Mouse (Mus musculus) activated CD4-positive, CD25-positive, alpha-beta regulatory T cell, adult 4 months (primary cell): ENCODE results near the gene Tgfbi. TPM values are rescaled to one million over a fixed set of nuclear protein-coding genes. Genes with fewer than 3 reads are reported as not detected.

Experiments
- ATAC-seq: one replicate; pipeline ENCODE4 v1.8.0; 2017
- polyA plus RNA-seq, 2 experiments: library from polyadenylated mRNA; unstranded; fragments of 100-300 nt; shearing (Covaris generic); gene quantifications; one replicate each; pipeline ENCODE4 v1.2.1; 2017

The Tgfbi gene
- polyA plus RNA-seq, 2 experiments from 2014 or later: 0.28 to 0.44 TPM

DNA sequence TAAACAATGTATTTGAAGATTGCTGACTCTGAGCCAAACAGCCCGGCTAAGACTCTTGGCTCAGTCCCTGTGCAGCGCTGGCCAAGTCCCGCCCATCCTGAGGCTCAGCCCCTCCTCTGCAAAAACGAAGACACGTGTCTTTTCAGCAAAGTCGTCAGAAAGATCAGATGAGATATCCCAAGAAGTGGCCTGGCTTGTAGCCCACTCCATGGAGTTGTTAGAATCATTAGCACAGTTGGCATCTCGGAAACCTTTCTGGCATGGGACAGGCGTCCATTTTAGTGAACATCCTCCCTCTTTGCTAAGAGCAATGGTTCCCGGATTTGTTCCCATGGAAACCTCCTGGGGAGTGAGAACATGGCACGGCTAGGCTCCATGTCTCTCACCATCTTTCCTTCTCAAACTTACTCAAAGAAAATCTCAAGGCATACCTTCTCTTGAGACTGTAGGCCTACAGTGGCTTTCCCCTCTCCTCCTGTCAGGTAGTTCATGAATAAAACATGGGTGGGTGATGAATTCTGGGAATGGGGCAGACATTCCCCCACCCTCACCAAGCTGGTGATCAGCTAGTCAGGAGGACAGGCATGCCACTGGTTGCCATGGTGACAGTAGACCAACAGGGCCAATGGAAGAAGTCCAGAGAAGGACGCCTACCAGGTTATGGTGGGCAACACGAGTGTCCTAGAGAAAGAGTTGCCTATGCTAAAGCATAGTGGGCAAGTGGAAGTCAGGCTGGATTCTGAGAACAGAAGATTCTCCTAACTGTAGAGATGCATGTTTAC, 11.3 kb upstream of the Tgfbi start:
- no peak for ATAC-seq

DNA sequence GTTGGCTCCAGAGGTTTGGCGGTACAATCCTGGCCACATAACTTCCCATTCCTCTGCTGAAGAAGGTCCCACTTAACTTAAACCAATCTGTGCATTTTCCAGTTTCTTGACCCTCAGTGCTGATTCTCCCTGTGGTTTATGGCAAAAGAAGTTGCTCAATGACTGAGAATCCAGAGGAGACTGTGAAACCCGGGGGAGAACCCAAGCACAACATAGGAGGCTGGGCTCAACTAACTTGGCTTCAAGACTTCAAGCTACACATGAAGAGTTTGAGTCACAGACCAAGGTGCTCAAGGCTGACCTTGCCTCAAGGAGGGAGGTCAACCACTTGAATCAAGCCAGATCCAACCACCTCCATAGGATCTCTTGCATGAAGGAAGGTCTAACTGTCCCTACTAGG, 9.8 kb upstream of the Tgfbi start:
- no peak for ATAC-seq

DNA sequence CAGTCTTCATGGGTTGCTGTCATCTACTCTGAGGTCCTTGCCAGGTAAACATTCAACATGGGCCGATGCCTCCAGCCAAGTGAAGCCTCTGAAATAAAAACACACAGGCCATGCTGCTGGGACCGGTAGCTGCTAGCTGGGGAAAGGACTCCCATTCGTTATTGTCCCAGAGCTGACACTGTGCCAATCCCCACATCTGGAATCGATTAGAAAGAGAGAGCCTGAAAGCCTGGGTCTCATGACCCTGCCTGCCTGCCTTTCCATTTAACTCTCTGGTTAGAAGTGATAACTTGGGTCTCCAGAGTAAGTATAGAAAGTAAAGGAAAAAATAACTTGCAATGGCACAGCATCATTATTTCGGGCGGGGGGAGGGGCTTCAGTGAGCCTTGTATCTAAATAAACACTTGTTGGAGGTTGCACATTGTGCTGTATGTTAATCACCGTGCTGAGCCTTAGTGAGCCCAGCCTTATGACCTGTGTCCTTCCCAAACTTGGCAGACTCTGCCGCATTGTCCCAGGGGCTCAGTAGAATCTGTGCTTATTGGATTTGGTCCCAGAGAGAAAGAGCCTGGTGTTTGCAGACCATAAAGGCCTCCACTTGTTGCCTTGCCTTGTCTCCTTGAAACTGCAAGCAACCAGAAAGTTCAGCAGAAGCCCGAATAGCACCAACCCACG, 9.0 kb upstream of the Tgfbi start:
- ATAC-seq: no peak

DNA sequence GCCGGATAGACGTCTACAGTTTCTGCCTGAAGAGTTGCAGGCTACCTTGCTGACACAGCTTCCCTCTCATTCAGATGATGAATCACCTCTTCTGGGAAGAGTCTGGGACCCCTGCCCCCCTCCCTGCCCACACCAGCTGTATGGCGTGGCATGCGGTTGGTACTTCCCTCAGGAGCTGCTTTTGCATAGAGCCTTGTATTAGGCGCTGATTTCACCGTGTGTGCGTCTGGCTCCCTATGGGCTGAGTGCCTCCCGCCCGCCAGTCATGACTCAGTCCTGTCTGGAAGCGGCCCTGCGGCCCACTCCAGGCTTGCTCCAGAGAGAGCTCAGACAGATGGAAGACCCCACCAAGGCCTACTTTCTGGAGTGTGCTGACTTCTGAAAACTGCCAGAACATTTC, 8.1 kb upstream of the Tgfbi start:
- no peak for ATAC-seq

DNA sequence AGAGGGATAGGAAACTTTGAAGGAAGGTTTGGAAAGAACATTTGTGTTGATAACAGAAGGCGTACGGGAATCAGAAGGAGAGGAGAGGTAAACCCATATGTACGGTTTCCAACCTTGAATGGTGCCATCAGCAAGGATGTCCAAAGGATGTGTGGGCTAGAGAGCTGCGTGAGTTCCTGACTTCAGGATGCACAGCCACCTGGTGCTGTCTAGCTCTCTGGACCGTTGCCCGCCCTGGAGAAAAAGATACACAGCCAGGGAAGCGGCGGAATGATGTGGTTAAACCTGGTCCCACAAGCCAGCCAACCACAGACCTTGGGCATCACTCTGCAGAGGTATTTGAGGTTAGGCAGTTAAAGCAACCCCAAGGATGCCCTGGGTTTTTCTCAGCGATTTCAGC, 3.8 kb upstream of the Tgfbi start:
- ATAC-seq: no peak

DNA sequence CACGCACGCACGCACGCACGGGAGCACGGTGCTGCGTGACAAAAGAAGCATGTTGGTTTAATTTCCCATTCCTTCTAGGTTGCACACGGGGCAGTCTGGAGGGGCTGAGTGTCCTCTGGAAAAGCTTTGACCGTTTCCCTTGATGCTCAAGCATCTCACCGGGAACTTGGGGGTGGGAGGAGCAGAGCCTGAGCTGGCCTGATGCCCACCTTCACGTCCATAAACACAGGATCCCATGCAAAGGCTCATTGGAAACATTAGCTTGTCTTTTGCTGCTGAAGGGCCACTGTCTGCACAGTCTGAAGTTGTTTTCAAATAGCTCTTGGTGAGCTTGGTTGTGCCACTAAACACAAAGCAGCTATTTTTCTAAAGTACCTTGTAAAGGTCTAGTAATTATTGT, 2.6 kb upstream of the Tgfbi start:
- ATAC-seq: no peak

DNA sequence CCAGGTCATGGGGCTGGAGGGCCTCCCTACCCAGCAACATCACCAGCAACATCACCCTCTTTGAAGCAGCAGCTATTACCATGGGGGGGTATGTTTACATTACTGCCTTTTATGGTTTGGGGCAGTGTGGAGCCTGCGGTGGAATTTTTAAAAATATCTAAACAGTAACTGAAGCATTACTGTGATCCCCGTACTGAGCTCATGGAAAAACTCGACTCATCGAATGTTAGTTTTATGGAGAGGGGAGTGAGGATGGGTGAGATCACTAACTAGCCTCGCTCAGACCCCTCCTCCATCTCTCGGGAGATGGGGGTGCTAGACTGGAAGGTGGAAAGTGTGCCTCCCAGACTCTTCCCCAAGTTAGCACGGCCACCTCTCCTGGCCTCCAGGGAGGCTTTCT, 2.1 kb upstream of the Tgfbi start:
- no peak for ATAC-seq

DNA sequence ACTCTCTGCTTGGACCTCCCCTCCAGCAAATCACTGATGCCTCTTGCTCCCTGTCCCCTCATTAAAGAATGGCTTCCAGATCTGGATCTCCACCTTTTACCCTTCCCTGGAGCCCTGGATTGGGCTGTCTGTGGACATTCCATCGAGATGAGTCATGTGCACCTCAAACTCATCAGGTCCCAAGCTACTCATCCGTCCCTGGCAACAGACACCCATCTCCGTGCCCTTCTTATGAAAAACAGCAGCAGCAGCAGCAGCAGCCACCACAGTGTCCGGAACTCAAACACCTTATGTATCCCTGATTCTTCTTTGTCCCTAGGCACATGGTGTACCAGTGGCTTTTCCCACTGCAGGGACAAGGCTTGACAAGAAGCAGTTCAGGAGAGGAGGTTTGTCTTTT, 1.5 kb upstream of the Tgfbi start:
- no peak for ATAC-seq

DNA sequence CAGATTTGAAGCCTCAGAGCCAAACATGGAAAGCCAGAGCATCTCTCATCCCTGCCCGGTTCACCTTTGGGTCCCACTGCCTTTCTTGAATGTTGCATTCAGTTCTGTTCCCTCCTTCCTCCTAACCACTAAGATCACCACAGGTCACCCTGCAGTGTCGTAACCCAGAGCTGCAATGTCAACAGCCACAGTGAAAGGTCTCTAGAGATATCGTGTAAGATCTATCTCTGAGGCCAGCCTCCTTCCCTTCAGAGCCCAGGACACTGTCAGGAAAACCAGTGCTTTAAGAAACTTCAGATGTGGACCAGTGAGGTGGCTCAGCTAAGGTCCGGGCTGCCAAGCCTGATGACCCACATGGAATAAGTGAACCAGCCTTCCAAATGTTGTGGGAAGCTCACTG, 1.8 kb downstream of the Tgfbi start:
- no peak for ATAC-seq

DNA sequence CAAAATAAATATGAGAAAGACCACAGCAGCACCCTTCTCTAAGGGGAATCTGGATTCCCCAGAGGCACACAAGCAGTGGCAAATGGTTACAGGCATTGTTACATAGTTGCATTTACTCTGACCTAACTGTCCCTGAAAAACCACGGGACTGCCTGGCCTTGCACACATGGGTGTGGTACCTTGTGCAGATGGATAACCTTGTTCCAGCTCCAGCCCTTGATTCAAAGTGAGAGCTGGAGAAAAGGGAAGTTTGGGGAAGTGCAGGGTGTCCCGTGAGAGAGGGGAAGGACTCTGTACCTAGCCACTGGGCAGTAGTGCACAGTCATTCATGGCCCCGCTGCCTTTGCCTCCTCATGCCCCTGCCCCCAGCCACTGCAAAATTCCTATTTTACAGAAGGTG, 2.4 kb downstream of the Tgfbi start:
- no peak for ATAC-seq

DNA sequence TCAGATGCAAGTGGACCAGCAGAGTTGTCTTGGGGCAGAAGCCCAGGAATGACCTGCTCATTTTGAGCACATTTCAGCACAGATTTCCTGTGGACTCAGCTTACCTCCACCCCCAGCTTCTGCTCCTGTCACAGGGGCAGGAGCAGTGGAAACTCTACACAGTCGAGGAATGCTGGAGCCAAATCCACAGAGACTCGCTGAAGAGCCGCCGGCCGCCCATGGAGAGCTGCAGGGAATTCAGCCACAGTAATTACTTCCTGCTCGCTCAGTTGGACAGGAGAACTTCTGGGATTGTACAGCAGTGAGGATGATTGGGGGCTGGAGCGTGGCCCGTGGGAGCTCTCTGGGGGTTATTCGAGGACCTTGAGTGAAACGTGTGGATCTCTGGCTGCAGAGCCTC, 3.0 kb downstream of the Tgfbi start:
- no peak for ATAC-seq

DNA sequence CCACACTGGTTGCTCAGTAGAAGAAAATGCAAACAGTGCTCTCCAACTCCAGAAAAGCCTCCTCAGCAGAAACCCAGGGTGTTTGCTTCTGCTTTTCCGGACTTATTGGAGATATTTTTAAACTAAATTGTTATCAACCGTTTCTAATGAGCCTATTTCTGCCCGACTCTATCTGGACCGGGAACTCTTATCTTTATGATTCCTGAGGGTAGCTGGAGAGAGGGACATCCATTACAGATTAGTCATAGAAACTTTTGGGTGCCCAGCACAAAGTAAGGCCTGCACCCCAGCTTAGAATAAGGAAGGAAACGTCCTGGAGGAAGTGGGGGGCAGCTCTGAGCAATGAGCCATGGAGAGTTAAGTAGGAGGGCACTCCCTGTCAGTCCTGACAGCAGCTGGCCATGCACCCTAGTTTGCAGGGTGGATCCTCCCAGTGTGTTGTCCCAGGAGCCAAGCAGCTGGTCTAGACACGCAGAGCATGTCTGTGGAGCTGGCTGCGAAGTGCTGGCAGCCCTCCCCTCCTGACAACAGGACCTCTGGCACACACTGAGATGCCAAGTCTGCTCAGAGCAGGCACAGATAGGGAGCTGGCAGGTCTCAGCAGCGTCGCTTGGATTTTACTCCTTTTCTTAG, 4.2 kb downstream of the Tgfbi start:
- ATAC-seq: no peak

DNA sequence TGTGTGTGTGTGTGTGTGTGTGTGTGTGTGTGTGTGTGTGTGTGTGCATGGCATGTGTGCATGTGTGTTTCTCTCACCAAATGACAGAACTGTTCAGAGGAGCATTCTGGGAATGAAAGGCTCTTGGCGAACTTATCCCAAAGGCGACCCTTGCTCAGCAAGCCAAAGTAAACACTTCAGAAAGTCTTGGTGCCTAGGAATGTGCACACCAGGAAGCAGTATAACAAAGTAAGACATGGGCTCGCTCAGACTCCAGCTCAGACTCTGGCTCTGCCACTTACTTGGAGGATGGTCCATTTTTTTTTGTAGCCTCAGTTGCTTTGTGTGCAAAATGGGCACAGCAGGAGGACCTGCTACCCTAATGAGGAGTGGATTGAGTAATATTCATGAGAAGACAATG, 5.4 kb downstream of the Tgfbi start:
- no peak for ATAC-seq

DNA sequence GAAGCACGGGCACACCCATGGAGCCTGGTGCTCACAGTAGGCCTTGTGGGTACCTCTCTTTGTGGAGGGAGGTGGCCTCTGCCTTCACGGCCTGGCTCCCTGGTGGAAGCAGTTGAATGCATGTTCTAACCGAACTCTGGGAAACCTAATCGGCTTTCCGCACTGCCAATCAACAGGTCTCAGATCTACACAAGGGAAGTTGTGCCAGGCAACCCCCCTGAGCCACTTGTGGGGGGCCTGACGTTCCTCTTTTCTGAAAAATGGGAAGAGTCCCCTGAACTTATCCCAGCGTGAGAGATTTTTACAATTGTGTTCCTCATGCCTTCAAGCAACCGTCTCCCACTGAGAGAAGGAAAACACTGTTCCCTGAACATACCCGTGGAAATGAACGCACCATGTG, 5.9 kb downstream of the Tgfbi start:
- no peak for ATAC-seq

DNA sequence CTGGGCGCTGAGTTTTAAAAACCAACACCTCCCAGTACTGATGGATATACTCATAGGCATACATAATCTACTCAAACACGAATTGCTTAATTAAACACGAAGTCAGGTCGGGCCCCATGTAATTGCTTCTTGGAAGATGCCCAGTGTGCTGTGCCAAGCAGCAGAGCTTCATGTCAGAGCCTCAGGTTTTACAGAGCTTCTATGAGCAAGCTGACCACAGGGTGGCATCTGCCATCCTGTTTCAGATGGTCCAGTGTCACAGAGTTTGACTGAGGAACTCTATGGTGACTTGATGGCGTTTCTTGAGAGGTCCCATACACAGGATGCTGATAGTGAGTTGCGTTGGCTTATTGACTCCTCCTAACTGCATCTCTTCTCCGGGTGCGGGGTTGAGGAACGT, 6.5 kb downstream of the Tgfbi start:
- ATAC-seq: no peak

DNA sequence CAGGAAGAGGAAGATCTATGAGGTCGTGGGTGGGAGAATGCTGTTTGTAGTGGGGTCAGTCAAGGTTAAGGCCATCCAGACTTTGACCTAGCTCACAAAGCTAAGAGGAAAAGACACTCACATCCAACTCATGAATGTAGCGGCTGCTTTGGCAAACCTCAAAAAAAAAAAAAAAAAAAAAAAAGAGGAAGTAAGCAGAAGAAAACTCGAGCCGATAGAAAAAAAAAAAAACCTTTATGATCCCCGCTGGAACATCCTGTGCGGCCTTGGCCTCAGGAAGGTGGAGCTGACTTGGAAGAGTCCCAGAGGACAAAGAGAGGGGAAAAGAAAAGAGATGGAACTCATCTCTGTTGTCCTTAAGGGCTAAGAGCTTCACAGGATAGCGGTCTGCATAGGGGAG, 7.1 kb downstream of the Tgfbi start:
- no peak for ATAC-seq

DNA sequence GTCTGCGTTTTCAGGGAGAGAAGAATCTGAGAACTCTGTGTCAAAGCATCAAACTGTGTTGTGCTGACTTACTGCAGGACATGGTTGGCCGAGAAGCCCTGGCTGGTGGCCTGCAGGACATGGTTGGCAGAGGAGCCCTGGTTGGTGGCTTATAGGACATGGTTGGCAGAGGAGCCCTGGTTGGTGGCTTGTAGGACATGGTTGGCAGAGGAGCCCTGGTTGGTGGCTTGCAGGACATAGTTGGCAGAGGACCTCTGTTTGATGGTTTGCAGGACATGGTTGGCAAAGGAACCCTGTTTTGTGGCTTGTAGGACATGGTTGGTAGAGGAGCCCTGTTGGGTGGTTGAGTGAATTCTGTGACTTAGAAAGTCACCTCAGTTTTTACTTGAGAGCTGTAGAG, 7.9 kb downstream of the Tgfbi start:
- no peak for ATAC-seq

DNA sequence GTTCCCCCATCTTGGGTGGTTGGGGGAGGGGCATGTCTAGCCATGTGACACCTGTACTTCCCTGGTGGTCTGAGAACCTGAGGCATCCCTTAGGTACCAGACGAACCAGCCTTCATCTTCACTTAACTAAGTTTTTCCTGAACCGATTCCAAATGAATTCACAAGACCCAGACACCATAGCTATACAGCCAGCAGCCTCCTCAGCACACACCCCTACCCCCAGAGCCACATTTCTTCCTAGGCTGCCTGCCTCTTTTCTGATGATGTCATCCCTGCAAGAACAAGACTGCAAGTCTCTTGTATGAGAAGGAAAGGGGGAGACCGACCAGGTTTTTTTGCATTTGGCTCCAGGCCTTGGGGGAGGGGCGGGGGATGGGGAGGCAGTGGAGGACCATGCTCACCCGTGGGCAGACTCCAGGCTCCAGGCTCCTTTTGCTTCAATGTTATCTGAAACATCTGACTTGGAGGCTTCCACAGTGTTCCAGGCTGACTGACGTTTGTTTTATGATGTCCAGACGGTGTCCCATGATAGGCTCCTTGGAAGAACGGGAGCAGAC, 13.0 kb downstream of the Tgfbi start:
- no peak for ATAC-seq

DNA sequence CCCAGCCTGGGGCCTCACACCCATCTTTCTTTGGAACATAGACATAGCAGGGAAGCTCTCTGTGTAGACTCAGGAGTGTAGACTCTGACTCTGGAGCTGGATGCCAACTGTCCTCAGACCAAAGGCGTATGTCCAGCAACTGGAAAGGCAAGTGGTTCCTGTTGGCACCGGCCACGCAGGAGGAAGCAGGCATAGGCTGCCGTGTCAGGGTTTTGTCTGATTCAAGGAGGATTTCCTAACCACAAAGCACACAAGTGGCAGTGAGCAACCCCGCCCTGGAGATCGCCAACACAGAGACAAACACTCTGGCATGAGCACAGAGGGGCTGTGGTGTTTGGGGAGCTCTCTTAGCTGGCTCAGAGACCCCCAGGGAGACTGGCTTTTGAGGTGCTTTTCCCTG, 17.2 kb downstream of the Tgfbi start:
- no peak for ATAC-seq

DNA sequence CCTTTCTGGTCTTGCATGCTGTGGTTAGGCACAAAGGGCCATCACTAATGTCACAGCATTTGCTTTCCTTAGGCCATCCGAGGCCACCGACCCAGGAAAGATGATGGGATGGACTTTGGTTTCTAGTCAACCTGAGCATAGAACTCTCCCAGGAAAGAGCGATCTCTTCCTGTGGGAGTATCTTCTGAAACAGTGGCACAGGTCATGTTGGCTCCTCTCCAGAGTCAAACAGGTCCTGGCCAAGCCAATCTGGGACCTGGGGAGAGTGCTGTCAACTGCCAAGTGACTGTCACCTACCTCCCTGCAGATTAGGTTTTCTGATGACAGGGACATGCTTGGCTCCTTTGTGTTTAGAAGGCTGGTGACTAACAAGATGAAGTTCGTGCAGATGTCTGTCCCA, 20.8 kb downstream of the Tgfbi start:
- ATAC-seq: no peak

DNA sequence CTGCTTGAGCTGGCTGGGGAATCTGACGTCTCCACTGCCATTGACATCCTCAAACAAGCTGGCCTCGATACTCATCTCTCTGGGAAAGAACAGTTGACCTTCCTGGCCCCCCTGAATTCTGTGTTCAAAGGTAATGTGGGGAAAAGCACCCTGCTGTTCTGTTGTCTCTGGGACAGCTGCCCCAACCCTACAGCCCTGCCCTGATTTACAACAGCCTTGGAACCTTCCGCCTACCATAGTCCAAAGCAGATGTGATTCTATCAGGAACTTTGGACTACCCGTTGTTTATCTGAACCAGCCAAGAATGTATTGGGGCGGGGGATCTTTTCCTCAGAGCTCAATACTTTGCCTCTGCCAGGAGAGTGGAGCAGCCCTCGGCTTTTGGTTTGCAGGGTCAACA, 21.2 kb downstream of the Tgfbi start:
- ATAC-seq: no peak

DNA sequence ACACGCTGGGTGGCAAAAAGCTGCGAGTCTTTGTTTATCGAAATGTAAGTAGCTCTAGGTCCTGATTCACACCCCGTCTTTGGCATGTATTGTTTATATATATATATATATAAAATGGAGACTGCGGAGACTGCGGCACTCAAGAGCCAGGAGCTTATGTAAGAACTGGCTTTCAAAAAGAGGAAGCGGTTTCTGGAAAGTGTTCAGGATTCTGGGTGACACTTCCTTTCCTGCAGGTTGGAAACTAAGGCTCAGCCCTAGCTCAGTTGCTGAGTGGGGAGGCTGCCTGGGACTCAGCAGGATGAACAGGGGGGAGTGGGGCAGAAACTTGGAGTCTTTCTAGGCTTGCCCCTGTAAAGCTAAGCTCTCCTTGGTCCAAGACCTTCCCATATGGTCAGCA, 22.0 kb downstream of the Tgfbi start:
- no peak for ATAC-seq

DNA sequence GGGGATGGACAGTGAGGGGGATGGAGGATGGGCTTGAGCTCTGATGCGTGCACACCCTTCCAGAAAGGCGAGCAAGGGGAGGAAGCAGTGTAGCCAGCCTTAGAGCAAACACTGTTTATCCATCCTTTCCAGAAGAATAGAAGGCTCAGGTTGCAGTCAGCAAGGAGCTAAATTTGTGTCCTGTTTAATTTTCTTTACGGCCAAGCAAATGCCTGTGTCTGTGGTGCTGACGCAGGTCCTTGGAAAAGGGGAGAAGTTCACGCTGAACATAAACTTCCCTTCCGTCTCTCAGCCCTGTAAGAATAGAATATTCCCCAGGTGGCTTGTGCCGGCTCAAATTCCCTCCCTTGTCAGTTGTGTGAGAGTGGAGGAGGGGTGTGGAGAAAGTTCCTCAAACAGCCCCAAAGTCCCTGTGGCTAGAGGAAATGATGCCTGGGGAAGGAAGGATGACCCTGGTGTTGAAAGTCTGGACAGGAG, 24.9 kb downstream of the Tgfbi start:
- ATAC-seq: no peak

DNA sequence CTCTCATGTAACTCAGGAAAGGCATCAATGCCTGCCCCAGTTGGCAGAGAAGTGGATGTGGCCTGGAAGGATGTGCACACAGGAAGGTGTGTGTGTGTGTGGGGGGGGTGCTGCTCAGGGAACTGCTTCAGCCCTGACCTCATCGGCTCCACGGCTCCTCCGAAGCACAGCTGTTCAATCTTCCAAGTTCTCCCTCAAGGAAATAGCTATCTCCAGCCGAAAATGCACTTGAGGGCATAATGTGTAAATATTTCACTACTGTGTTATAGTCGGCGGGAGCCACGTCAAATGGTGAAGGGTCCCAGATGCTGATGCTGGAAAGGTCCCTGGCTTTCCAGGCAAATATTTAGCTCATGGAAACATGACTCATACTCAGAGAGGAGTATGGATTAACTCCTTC, 25.6 kb downstream of the Tgfbi start:
- ATAC-seq: no peak
